Mouse (Mus musculus) adrenal gland, adult 2 months (tissue): ENCODE measurements around the gene Trmt112. TPM values are rescaled to one million over a fixed set of nuclear protein-coding genes. Genes with fewer than 3 reads are reported as not detected.

Experiments
- DNase-seq: peaks from one replicate; pipeline ENCODE4 v3.0.0; 2021
- polyA plus RNA-seq: library from polyadenylated mRNA; depleted of rRNA; stranded (reverse); fragments of >200 nt; gene quantifications from 2 replicates; pipeline ENCODE4 v1.2.3, GENCODE M21; 2012
- total RNA-seq, 2 experiments: library from RNA; stranded (reverse); gene quantifications; 2 replicates each; pipeline ENCODE4 v1.2.3; 2021

The Trmt112 gene
- total and polyA plus RNA-seq, 3 experiments = 103 to 197 (median 118) TPM

GRCm38 (mm10) chr19:6925611-6926329 lies 16.3 kb downstream of the Trmt112 start:
- DNase-seq = peak; percentile 9

GRCm38 (mm10) chr19:6926559-6927255 lies 17.2 kb downstream of the Trmt112 start:
- DNase-seq = peak; percentile 48

- no peak for DNase-seq
These were observed 18.6 kb downstream of the Trmt112 start for GRCm38 (mm10) chr19:6928080-6928479.

DNA sequence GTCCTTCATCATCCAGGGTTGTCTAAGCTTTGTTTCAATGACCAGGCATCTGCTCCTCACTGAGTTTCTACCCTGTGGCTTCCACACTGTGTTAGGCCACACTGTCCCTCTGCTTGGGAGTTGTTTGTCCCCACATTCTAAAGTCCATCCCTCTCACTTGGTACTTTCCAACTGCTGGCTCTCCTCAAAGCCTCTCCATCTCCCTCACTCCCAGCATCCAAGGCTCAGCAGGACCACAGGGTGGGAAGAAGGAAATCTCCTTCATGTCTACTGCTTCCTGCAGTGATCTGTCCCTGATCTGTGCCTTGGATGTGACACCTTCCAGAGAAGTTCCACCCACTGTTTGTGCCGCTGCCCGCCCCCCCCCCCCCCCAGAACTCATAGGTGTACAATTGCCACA lies 21.5 kb downstream of the Trmt112 start:
- no peak for DNase-seq

- DNase-seq = no peak
These were observed 22.5 kb downstream of the Trmt112 start for GRCm38 (mm10) chr19:6932018-6932417.

DNA sequence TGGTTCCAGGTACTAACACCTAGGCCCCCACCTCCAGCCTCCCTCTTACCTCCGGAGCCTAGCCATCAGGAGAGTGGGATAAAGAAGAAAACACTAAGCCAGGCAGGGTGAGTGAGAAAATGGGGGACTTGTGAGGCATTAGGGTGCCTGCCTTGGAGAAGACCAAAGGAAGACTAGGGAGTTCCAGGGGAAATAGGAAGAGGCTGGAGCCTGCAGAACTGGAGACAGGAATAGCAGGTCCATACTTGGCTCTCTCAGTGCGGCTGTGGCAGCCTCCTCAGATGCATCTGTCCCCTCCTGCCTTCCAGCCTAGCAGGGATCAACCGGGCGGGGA lies 23.6 kb downstream of the Trmt112 start:
- no peak for DNase-seq

- peak; percentile 32 for DNase-seq
These were observed 24.1 kb downstream of the Trmt112 start for GRCm38 (mm10) chr19:6933436-6934194.

DNA sequence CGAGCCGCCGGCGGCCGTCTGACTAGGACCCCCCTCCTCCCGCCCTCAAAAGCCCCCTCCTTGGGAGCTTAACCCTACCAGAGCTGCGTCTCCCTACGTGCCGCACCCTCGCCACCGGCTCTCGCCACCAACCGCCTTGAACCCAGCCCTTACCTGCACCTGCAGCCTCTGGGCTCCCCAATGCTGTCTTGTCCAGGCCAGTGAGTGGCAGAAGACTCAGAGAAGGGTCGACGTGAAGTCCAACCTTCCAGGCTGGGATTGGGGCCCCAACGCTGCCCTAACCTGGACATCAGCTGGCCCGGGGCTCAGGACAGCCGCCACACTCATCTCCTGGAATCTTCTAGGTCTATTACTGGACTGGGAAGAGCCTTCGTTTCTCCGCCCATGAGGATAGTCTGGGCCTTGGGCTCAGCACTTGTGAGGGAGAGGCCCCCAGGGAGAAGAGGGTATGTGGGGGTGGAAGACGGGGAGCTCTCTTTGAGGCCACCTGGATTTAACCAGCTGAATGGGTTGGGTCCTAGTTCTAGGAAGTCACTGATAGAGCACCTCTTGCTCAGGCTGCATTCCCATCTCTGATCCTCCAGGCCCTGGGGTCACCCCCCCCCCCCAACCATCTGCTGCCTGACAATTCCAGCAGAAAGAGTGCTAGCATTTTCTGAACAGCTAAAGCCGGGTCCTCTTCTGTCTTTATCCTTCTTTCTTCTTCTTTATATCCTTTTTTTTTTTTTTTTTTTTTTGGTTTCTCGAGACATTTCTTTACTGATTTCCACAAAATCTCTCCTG lies 24.9 kb downstream of the Trmt112 start, which contains the start of gene Kcnk4:
Gene Kcnk4, minus strand, starts transcription at position 321 of the 783 bp plus-strand sequence.
- no peak for DNase-seq

GRCm38 (mm10) chr19:6936299-6936698 lies 26.8 kb downstream of the Trmt112 start:
- DNase-seq = no peak

- DNase-seq = peak; percentile 38
These were observed 28.3 kb downstream of the Trmt112 start for GRCm38 (mm10) chr19:6937541-6938465.

DNA sequence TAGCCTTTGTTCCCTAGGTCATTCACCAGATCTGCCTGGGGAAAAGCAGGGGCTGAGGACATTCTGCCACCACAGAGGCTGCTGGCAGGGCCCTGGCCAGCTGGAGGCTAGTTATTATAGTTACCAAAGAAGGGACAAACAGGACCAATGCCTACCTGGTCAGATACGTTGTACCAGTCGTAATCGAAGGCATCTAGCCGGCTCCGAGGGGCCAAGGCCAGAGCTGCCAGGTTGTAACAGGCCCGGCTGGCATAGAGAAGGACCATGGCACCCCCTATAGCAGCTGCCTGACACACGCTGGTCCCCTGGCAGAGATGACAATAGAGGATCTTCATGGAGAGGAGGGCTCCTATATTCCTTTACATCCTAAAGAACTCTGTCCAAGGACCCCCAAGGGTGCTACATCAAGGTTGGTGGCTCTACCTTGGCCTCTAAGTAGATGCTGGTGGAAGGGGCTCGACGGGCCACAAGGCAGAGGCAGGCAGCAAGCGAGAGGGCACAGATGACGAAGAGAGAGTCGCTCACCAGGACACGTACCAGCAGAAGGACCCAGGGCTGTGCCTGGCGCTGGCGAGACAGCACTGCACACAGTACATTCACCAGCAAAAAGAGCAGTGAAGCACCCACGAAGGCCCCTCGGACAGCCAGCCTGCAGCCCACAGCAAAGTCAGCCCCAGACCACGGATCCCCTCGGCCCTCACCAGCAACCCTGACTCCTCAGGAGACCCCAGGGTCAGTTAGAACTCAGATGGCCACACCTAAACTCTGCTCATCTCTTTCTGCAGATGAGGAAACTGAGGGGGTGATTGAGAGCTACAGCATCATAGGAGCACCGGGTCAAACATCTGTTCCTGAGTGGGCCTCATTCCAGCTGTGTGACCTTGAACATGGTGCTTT lies 29.9 kb downstream of the Trmt112 start:
- DNase-seq = no peak

- DNase-seq = peak; percentile 29
These were observed 31.2 kb downstream of the Trmt112 start for GRCm38 (mm10) chr19:6940396-6941351.

DNA sequence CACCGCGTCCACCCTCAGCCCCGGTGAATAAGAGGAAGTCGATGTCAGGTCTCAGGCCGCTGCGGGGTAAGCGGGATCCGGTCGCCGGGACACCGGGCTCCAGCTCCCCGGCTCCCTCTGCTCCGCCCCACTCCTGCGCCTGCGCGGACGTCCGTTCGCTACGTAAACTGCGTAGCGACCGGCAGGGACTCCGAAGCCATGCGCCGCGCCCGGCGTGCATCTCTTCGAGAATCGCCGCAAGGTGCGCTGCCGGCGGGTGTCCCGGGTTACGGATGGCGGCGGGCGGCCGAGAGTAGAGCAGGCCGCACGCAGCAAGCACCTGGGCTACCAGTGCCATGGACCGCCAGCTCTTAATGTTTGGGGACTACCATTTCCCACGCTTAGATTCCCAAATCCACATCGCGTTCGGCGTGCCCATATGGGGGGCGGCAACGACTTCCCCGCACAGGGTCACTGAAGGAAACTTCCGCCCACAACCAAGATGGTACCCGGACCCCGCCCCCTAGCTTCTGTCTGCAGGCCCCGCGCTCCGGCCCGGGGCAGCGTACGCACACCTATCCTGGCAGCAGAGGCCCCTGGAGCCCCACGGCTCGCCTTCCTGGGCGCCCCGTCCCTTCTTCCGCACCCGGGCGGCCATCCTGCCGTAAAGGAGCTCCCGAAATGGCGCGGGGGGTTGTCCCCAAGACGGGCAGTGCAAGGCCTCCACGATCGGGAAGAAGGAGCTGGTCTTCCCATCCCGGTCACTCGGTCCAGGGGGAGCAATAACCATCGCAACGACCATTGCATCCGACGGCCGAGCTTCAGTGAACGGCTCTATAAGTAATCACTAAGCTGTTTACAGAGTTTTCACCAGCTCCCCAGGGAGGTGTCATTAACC lies 32.1 kb downstream of the Trmt112 start, which contains the start of gene Bad:
Gene Bad, plus strand, starts transcription at position 490 of the 877 bp plus-strand sequence.
- DNase-seq = peak; percentile 96

DNA sequence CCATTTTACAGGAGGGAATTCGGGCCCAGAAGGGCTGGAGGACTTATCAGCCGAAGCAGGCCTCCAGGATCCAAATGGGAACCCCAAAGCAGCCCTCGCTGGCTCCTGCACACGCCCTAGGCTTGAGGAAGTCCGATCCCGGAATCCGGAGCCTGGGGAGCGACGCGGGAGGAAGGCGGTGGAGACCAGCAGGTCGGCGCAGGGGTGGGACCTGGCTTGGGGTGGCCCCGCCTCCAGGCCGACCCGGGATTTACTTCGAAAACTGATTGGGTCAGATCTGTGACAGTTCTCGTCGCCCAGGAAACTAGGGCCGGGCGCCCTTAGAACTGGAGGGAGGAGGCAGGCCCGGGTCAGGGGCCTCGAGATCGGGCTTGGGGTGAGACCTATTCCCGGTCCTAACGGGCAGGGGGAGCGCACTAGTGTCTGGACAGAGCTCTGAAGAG lies 32.8 kb downstream of the Trmt112 start, which contains the start of gene Gpr137:
Gene Gpr137, minus strand, starts transcription at position 232 of the 443 bp plus-strand sequence.
- DNase-seq = peak; percentile 98

- no peak for DNase-seq
These were observed 33.3 kb downstream of the Trmt112 start for GRCm38 (mm10) chr19:6942764-6943163.

- no peak for DNase-seq
These were observed 34.2 kb downstream of the Trmt112 start for GRCm38 (mm10) chr19:6943709-6944108.

GRCm38 (mm10) chr19:6947742-6948141 lies 38.2 kb downstream of the Trmt112 start:
- no peak for DNase-seq
